Mouse (Mus musculus) duodenum, adult 2 months (tissue): ENCODE data around the gene Flnb. TPM values are rescaled to one million over a fixed set of nuclear protein-coding genes. Genes with fewer than 3 reads are reported as not detected.

ENCODE experiments used
- polyA plus RNA-seq: library from polyadenylated mRNA; depleted of rRNA; stranded (reverse); fragments of >200 nt; gene quantifications from 2 replicates; pipeline ENCODE4 v1.2.3, GENCODE M21; 2012; ENCODE audit warnings: low replicate concordance; rRNA removed

Flnb gene
- polyA plus RNA-seq: 16.8 and 21.0 TPM in 2 replicates

GRCm38 (mm10) chr14:7817770-7818462 is at the start of gene Flnb:
Gene Flnb (plus strand): TSS chr14:7817957.

GRCm38 (mm10) chr14:7791532-7792159 is 26.1 kb upstream of the Flnb start, which contains the start of gene Gm26661:
Gene Gm26661 (plus strand): TSS chr14:7791587.

GRCm38 (mm10) chr14:7957049-7957448 is 139.3 kb downstream of the Flnb start, which contains the start of gene Gm45521:
Gene Gm45521 (plus strand): TSS chr14:7957288.

GRCm38 (mm10) chr14:7994271-7994767 is 176.6 kb downstream of the Flnb start, which contains the start of gene Dnase1l3:
Gene Dnase1l3 (minus strand): TSS chr14:7994573.

Other genes starting within 250 kb of the Flnb start
- 0.07 TPM in 1 of 2 replicates, not detected in the other for gene Gm3558, start 249.4 kb upstream of the Flnb start, polyA plus RNA-seq
- gene Gm10338, start 222.4 kb upstream of the Flnb start, polyA plus RNA-seq: not detected in 2 replicates
- not detected in 2 replicates for gene Gm10128, start 174.0 kb upstream of the Flnb start, polyA plus RNA-seq
- gene Gm26661, start 26.4 kb upstream of the Flnb start, polyA plus RNA-seq: not detected in 2 replicates
- gene Gm45521, start 139.3 kb downstream of the Flnb start, polyA plus RNA-seq: not detected in 2 replicates
- 5.6 and 17.6 TPM in 2 replicates for gene Dnase1l3, start 176.6 kb downstream of the Flnb start, polyA plus RNA-seq
- 57.8 and 70.9 TPM in 2 replicates for gene Abhd6, start 184.9 kb downstream of the Flnb start, polyA plus RNA-seq